Mouse (Mus musculus) brain, embryonic 18.5 days (tissue): ENCODE data around the gene Rnf149.

ENCODE experiments used
- DNase-seq: peaks from one replicate; pipeline ENCODE4 v3.0.0-alpha.2; 2012; ENCODE audit warnings: low read depth, low spot score

The Rnf149 gene

GRCm38 (mm10) chr1:39575778-39576375, 1.3 kb downstream of the Rnf149 start:
- DNase-seq, result no peak

DNA sequence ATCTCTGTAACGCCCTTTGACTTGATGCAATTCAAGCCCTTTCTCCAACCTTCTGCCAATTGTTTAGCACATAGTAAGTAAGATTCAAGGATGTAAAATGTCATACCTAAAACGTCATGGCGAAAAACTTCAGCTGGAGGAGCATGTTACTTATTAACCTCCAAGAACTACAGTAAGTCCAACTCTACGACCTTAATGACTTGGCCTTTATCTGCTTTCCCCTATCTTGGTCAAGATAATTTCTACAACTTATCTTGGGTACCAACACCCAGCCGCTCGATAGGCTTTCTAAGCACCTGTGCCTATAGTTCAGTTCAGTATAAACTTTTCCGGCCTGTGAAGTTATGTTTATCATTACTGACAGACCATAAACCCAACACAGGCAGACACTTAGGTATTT, 3.3 kb downstream of the Rnf149 start:
- no peak for DNase-seq

DNA sequence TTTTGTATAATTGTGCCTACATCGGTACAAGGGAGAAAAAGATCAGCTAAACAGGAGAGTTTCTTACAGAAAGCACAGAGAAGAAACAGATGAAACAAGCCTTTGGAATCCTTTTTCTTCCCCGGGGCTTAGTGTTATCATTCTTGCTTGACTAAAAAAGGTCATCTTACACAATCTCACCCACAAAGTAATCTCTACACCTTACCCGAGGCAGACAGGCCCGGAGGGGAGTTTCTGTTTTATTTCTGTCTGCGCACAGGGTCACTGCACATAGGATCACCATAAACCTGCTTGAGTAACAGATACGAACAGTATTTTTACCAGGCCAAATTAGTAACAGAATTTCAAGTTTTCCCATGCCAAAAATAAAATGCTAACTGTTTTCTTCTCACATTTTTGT, 5.6 kb downstream of the Rnf149 start:
- no peak for DNase-seq

GRCm38 (mm10) chr1:39568079-39568478, 9.1 kb downstream of the Rnf149 start:
- DNase-seq, result no peak

GRCm38 (mm10) chr1:39564603-39565002, 12.6 kb downstream of the Rnf149 start:
- no peak for DNase-seq

GRCm38 (mm10) chr1:39563161-39563560, 14.0 kb downstream of the Rnf149 start:
- no peak for DNase-seq

- DNase-seq, result no peak
Observed at GRCm38 (mm10) chr1:39561920-39562319, 15.3 kb downstream of the Rnf149 start.

GRCm38 (mm10) chr1:39559009-39559408, 18.2 kb downstream of the Rnf149 start:
- no peak for DNase-seq

DNA sequence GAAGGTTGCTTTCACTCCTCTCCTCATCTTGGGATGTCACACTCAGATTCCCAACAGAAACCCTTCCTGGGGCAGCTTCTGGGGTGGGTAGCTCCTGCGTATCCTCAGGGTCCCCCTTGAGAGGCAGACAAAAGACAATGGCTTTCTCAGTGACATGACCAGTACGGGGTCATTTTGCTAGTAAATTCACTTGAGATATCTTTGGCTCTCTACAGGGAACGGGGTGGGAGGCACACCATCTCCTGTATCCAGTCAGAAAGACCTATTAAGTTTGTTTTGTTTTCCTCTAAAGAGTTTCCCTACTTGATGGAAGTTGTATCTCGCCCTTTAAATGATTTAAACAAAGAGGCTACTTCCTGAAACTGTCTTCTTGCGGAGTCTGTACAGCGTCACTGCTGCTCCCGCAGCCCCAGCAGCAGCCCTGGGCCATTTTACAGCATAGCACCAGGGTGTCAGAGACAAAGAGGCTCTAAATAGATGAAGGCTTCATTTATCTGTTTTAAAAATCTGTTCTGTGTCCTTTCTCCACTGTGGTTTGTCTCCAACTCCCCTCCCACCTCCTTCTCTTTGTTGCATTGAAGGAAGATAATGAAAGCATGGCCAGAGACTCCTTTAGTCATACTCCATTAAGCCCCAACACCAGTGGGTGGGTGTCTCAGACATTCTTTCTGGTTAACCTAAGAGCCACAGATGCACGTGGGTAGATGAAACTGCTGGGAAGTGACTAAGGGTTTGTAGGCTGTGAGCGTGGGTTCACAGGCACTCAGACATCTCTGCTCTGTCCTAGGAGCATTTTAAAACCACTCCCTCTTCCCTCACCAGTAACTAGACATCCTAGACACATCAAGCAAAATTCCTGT, 21.4 kb downstream of the Rnf149 start:
- no peak for DNase-seq

DNA sequence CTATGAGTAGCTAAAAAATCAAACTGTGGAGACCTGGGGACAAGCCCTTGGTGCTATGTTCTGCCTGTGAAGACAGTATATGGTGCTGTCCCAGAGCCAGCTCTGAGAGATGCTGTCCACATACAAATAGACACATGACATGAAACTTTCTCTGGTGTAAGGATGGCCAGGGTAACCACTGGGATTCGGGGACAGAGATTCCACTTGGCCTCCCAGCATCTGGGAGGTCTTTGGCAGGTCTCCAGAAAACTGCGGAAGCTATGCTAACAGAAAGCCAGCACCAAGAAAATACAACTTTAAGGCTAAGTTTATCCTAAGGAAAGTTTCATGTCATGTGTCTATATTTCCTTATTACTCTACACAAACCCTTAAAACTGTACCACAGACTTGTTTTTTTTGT, 27.4 kb downstream of the Rnf149 start:
- DNase-seq, result no peak

DNA sequence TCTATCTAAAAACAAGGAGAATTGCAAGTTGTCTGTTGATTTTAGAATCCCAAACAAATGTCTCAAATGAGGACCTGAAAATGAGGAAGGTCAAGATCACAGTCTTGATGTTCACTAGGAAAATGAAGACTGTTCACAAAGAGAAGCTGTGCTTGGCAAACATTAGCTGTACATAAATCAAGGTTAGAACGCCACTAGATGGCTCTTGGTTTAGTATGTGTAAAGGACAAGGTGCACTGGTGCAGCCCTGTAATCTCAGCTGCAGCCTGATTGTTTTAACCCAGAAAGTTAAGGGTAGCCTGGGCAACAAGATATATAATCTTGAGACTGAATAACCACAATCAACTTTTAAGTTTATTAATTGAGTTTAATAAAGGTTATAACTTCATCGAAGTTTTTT, 30.0 kb downstream of the Rnf149 start:
- DNase-seq, result no peak

GRCm38 (mm10) chr1:39546160-39546866, 30.9 kb downstream of the Rnf149 start:
- no peak for DNase-seq

DNA sequence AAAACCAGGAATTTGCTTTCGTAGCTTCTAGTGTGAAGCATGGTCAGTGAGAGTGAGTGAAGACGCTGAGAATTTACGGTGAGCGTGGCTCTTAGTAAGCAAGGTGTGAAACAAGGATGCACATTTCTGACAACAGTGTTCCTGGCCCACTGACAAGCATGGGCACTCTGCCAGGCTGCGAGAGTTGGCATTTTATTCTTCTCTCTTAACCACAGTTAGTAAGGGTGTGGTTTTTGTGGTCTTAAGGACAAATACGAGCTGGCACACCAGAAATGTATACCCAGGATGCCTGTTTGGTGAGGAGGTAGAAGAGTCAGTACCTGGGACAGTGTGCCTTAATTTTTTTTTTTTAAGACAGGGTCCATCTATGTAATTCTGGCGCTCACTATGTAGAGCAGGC, 31.6 kb downstream of the Rnf149 start:
- no peak for DNase-seq

DNA sequence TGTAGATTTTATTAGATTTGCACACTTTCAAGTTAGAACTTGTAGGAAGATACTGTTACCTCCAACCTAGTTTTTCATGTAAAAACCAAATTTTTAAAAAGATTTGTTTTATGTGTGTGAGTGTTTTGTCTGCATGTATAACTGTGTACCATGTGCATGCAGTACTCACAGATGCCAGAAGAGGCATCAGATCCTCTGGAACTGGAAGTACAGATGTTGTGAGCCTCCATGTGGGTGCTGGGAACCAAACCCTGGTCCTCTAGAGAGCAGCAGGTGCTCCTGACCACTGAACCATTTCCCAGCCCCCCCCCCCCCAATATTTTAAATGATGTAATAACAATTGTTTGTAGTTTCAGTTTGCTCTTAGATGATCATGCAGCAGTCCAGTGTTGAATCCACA, 36.6 kb downstream of the Rnf149 start:
- no peak for DNase-seq

DNA sequence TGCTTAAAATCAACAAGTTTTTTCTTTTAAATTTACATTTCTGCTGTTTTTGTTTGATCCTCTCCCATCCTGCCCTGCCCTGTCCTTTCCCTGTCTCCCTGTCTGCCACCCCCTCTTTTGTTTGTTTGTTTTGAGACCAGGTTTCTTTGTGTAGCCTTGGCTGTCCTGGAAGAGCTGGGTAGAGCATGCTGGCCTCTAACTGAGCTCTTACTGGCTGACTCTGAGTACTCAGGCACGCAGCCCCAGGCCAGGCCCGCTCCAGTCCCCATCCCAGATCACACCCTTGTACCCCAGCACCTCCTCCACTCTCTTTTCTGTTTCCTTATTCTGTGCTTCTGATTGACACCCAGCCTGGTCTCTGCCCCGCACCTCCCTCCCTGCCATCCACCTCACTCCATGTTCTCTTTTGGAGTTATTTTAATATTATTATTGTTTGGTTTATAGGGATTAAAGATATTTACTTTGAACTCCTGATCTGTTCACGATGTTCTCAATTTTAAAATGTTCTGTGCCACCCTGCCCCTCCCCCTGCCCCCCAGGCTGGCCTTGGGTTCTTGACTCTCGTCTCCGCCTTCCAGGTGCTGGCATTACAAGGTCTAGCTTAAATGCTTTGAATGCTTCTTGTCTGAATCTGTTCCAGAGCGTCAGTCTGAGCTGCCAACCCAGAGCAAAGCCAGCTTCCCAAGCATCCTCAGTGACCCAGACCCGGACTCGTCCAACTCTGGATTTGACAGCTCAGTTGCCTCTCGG, 39.4 kb downstream of the Rnf149 start:
- no peak for DNase-seq

- DNase-seq, result no peak
Observed at GRCm38 (mm10) chr1:39536701-39537100, 40.5 kb downstream of the Rnf149 start.

- DNase-seq, result peak; percentile 94
Observed at GRCm38 (mm10) chr1:39535515-39536311, 41.5 kb downstream of the Rnf149 start.

GRCm38 (mm10) chr1:39534831-39535230, 42.4 kb downstream of the Rnf149 start, which contains the start of gene Cnot11:
TSS of gene Cnot11 (plus strand) at chr1:39534992.
- DNase-seq, result no peak

GRCm38 (mm10) chr1:39533917-39534316, 43.3 kb downstream of the Rnf149 start:
- no peak for DNase-seq

DNA sequence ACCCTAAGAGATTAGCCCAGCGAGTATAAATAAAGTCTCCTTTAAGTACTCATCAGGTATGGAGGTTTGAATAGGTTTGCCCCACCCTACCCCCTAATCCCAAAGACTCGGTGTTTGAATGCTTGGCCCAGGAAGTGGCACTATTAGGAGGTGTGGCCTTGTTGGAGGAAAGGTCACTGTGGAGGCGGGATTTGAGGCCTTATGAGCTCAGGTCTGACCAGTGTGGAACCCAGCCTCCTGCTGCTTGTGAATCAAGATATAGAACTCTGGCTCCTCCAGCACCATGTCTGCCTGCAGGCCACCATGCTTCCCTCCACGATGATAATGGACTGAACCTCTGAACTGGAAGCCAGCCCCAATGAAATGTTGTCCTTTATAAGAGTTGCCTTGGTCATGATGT, 46.2 kb downstream of the Rnf149 start:
- DNase-seq, result no peak
